Mouse (Mus musculus) erythroid progenitor cell, adult 5-6 weeks (primary cell): ENCODE measurements around the gene Pdhb. TPM values are rescaled to one million over a fixed set of nuclear protein-coding genes. Genes with fewer than 3 reads are reported as not detected.
"Not testable (repeated sequence)": the region's sequence is repeated elsewhere in the genome, so short reads cannot be mapped to it uniquely, and the experiment has no call there.

Source experiments
- ATAC-seq: replicated peaks from 2 replicates; pipeline ENCODE4 v1.8.0; 2016; ENCODE audit warnings: moderate number of reproducible peaks, mild to moderate bottlenecking, moderate TSS enrichment, inconsistent platforms; ENCODE audit not compliant: poor library complexity, low FRiP score, severe bottlenecking
- total RNA-seq, 2 experiments: library from RNA; stranded (forward) in 1 of 2; stranded (reverse) in 1 of 2; fragments of 150-400 nt in 1 of 2; fragments of 186-747, 209-891 nt in 1 of 2; gene quantifications; 2 replicates each; pipeline versions ENCODE4 v1.2.3 to v1.2.4; 2015 to 2017; ENCODE audit warnings: low replicate concordance in 2 of 2

Pdhb gene
- total RNA-seq, 2 experiments from 2014 or later, result 63.7 to 86.1 TPM

- no peak for ATAC-seq
Observed at GRCm38 (mm10) chr14:8141131-8141530, 31.7 kb downstream of the Pdhb start.

DNA sequence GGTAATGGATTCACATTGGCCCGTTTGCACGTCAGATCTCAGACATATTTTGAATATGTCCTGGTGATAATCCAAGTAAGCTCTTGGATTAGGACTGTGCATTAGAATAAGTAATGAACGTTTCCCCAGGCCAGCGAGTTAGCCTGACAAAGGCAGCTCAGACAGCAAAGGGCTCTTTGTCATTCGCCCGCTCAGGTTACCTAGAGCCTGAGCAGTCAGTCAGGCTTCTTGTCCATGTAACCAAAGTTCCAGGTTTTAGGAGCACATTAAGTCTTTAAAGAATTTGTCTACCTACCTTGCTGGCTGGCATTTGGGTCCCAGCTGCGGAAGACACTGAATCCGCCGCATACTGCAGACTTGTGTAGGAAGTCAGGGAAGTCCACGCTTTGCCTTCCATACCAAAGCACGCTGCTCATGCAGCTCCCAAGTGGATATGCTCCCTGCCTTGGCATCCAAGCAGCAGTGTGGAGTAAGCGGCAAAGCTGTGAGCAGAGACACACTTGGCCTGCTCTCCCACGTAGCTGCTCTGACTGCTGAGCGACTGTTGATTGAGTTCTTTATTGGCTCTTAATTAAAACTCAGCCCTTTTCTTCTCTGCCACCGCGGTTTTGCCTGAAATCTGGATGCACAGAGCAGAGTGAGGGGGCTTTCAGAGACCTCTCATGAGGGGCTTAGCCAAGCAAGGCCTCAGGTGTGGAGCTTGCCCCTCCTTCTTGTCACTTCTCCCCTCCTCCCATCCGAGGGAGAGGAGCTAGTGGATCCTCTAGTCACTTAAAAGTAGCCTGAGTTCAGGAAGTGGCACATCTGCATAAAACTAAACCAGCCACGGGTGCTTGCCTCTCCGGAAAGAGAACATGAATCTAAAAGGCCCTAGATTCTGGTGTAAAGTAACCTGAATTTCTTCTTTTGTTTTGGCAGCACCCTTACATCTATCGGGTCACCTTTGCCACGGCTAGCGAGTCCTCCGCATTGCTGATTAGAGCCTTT lies 32.8 kb downstream of the Pdhb start:
- no peak for ATAC-seq

GRCm38 (mm10) chr14:8135130-8135529 lies 37.7 kb downstream of the Pdhb start:
- ATAC-seq, result no peak

DNA sequence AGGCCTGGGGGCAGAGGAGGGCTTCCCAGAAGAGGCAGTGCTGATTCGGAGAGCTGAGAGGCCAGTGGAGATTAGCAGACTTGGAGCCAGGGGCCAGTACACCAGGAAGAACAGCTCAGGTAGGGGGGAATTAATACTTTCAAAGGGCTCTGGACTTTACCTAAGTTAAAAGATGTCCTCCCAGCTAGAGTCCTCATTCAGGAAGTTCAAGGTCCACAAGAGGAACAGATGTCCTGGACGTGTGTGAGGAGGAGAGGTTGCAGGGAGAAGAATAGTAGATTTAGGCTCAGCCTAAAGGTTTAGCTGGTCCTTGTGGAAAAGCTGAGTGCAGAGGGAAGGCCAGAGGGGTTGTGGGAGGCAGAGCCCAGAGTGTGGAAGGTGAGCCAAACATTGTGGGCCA lies 38.6 kb downstream of the Pdhb start:
- no peak for ATAC-seq

- ATAC-seq, result no peak
Observed at GRCm38 (mm10) chr14:8132789-8133188, 40.0 kb downstream of the Pdhb start.

GRCm38 (mm10) chr14:8127971-8128370 lies 44.9 kb downstream of the Pdhb start:
- ATAC-seq, result no peak

DNA sequence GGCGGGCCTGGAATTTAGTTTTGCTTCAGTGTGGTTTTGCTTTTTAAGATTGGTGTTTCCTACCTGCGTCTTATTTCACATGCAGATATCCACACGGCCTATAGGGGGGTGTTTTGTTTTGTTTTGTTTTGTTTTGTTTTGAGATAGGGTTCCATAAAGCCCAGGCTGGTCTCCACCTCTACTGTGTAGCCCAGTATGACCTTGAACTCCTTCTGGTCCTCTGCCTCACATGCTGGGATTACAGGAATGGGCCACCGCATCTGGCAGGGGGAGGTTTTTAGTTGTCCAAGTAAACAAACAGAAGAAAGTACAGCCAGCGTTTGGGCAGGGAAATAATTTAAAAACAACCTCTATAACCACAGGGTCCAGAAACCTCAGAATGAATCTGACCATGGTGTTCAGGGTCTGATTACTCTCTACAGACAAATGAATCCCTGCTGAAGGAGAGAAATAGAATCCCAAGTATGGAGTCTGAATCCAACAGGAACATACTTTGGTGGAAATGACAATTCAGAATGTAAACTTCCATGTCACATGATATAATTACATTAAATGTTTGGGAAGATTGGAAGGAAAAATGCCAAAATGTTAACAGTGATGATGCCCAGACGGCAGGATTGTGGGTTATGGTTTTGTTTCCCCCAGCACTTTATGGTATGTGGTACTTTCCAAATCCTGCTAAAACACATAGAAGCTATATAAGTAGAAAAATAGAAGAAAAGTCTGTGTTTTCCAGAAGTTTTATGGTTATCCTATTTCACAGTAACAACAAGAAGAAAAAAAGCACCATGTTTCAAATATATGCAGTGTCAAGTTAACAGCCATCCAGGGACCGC lies 48.6 kb downstream of the Pdhb start:
- ATAC-seq, result no peak

- ATAC-seq, result not testable (repeated sequence)
Observed at GRCm38 (mm10) chr14:8123611-8124010, 49.2 kb downstream of the Pdhb start.

DNA sequence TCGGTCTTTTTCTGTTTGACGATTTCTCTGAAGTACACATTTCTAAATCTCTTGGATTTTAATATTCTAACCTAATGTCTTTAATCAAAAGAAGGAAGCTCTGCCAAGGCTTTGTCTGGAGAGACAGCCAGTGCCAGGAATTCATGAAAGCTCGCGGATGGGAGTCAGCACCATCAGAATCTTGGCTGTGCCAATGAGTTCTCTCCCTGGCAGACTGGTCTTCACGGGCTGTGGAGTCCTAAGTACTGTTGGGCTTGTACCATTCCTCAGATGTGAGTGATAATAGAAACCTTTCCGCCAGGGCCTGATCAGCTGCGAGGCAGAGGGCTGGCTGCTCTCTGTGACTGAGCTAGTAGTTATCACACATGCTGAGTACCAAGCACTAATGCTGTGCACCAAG lies 49.7 kb downstream of the Pdhb start:
- no peak for ATAC-seq

GRCm38 (mm10) chr14:8119904-8120303 lies 52.9 kb downstream of the Pdhb start:
- ATAC-seq, result no peak

- ATAC-seq, result no peak
Observed at GRCm38 (mm10) chr14:8119454-8119853, 53.4 kb downstream of the Pdhb start.

GRCm38 (mm10) chr14:8117371-8117770 lies 55.5 kb downstream of the Pdhb start:
- no peak for ATAC-seq

Other genes with a start within 250 kb of the Pdhb start
- not detected in 2 replicates for gene Gm45521, start 215.7 kb downstream of the Pdhb start, total RNA-seq (2015; ENCODE audit: low replicate concordance)
- gene Gm45521, start 215.7 kb downstream of the Pdhb start, total RNA-seq (2017; ENCODE audit: low replicate concordance), result not detected in 2 replicates
- 0.36 and 1.7 TPM in 2 replicates for gene Dnase1l3, start 178.5 kb downstream of the Pdhb start, total RNA-seq (2015; ENCODE audit: low replicate concordance)
- gene Dnase1l3, start 178.5 kb downstream of the Pdhb start, total RNA-seq (2017; ENCODE audit: low replicate concordance), result not detected in 2 replicates
- gene Abhd6, start 170.1 kb downstream of the Pdhb start, total RNA-seq (2015; ENCODE audit: low replicate concordance), result not detected in 2 replicates
- gene Abhd6, start 170.1 kb downstream of the Pdhb start, total RNA-seq (2017; ENCODE audit: low replicate concordance), result not detected in 2 replicates
- 4.2 and 5.0 TPM in 2 replicates for gene Rpp14, start 92.7 kb downstream of the Pdhb start, total RNA-seq (2015; ENCODE audit: low replicate concordance)
- gene Rpp14, start 92.7 kb downstream of the Pdhb start, total RNA-seq (2017; ENCODE audit: low replicate concordance), result 6.4 and 6.8 TPM in 2 replicates
- 14.7 and 16.6 TPM in 2 replicates for gene Pxk, start 74.8 kb downstream of the Pdhb start, total RNA-seq (2015; ENCODE audit: low replicate concordance)
- 3.0 and 5.3 TPM in 2 replicates for gene Pxk, start 74.8 kb downstream of the Pdhb start, total RNA-seq (2017; ENCODE audit: low replicate concordance)
- 2.5 and 8.8 TPM in 2 replicates for gene Kctd6, start 41.1 kb upstream of the Pdhb start, total RNA-seq (2015; ENCODE audit: low replicate concordance)
- 4.7 and 5.8 TPM in 2 replicates for gene Kctd6, start 41.1 kb upstream of the Pdhb start, total RNA-seq (2017; ENCODE audit: low replicate concordance)
- not detected in 2 replicates for gene Acox2, start 86.3 kb upstream of the Pdhb start, total RNA-seq (2015; ENCODE audit: low replicate concordance)
- gene Acox2, start 86.3 kb upstream of the Pdhb start, total RNA-seq (2017; ENCODE audit: low replicate concordance), result not detected in 2 replicates
- not detected in 2 replicates for gene Fam107a, start 145.0 kb upstream of the Pdhb start, total RNA-seq (2015; ENCODE audit: low replicate concordance)
- not detected in 2 replicates for gene Fam107a, start 145.0 kb upstream of the Pdhb start, total RNA-seq (2017; ENCODE audit: low replicate concordance)
- not detected in 2 replicates for gene Oit1, start 205.7 kb upstream of the Pdhb start, total RNA-seq (2015; ENCODE audit: low replicate concordance)
- not detected in 2 replicates for gene Oit1, start 205.7 kb upstream of the Pdhb start, total RNA-seq (2017; ENCODE audit: low replicate concordance)